Mouse (Mus musculus) bone marrow, adult 2 months (tissue): Measurements from ENCODE around the gene Baat. TPM values are rescaled to one million over a fixed set of nuclear protein-coding genes. Genes with fewer than 3 reads are reported as not detected.
"Not testable (repeated sequence)": the region's sequence is repeated elsewhere in the genome, so short reads cannot be mapped to it uniquely, and the experiment has no call there.

ENCODE experiments used
- H3K27ac ChIP-seq: fragments of 200-500 bp; 2 replicates; pipeline ENCODE4 v1.5.1; 2012; ENCODE audit warnings: low read depth, mild to moderate bottlenecking, control low read depth, inconsistent platforms, low read length; ENCODE audit not compliant: control insufficient read depth, poor library complexity, insufficient read depth
- H3K4me1 ChIP-seq: fragments of 200-500 bp; 2 replicates; pipeline ENCODE4 v1.6.1; 2011; ENCODE audit warnings: low read length; ENCODE audit not compliant: control insufficient read depth, insufficient read depth
- H3K4me3 ChIP-seq: fragments of 200-500 bp; replicated peaks from 2 replicates; pipeline ENCODE3; 2011; ENCODE audit warnings: mild to moderate bottlenecking, low read depth, low read length, control low read depth; ENCODE audit not compliant: control insufficient read depth
- CTCF ChIP-seq: fragments of 200-500 bp; IDR thresholded peaks from 2 replicates; pipeline ENCODE4 v1.5.1; 2011; ENCODE audit warnings: low read length, control low read depth; ENCODE audit not compliant: control insufficient read depth, insufficient read depth
- POLR2A ChIP-seq: fragments of 200-500 bp; IDR thresholded peaks from 2 replicates; pipeline ENCODE4 v1.6.1; 2011; ENCODE audit warnings: low read depth, mild to moderate bottlenecking, control low read depth, low read length, borderline replicate concordance; ENCODE audit not compliant: control insufficient read depth
- WGBS: fragments of 180-500 bp; shearing (Covaris S2); methylation state at CpG from one replicate; pipeline ENCODE4 v1.1.7; 2018; 5-methylcytosine and 5-hydroxymethylcytosine counted together
- polyA plus RNA-seq: library from polyadenylated mRNA; stranded (reverse); fragments of >200 nt; gene quantifications from 2 replicates; pipeline ENCODE4 v1.2.4, GENCODE M21; 2011; ENCODE audit warnings: low replicate concordance; ENCODE audit not compliant: missing spikeins, insufficient read depth, insufficient read length

Baat gene
- polyA plus RNA-seq, 1 experiment, result 1.8 TPM

GRCm38 (mm10) chr4:49535675-49536294 is 29.4 kb upstream of the Baat start:
- no peak for TF ChIP-seq POLR2A
- TF ChIP-seq CTCF, result no peak
- Histone ChIP-seq H3K4me1 (no peaks in the 10 kb centered on the region), H3K4me3 (no peak overlapping the region), H3K27ac (no peak overlapping the region)
- WGBS, result 78% methylated on average over 4 of the region's 4 CpGs

GRCm38 (mm10) chr4:49535036-49535435 is 28.7 kb upstream of the Baat start:
- Histone ChIP-seq H3K4me1 (no peaks in the 10 kb centered on the region), H3K4me3 (no peak overlapping the region), H3K27ac (no peak overlapping the region)
- TF ChIP-seq POLR2A (no peak), CTCF (no peak)
- WGBS, result 86% methylated on average over 3 of the region's 3 CpGs

- TF ChIP-seq CTCF (no peak), POLR2A (no peak)
- Histone ChIP-seq H3K27ac (no peak overlapping the region), H3K4me1 (no peaks in the 10 kb centered on the region; the same call in 1 of the 2 replicates), H3K4me3 (no peak overlapping the region)
- WGBS, result 89% methylated on average over 9 of the region's 9 CpGs
Observed at GRCm38 (mm10) chr4:49522576-49522975, 16.2 kb upstream of the Baat start.

DNA sequence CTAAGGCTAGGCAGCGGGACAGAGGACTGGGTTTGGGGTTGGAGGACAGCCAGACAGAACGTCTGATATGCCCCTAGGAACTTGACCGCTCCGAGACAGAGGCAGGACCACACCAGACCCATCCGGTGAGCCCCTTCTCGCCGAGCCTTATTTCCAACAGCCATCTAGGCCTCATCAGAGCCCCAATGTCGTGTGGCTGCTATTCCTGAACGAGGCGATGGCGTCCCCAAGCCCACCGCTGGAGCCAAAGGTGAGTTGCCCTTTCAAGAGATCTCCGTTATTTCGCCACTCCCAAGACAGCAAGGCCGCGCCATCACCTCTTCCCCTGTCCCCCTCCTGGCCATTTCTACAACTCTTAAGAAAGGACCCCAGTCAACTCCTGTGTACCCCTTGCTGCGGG is 15.0 kb upstream of the Baat start:
- H3K4me1 ChIP-seq, result no peaks in the 10 kb centered on the region; the same call in 1 of the 2 replicates
- peak overlapping the region; percentile 66 for H3K4me3 ChIP-seq
- no peak for TF ChIP-seq POLR2A
- 0 out of 2 replicates have a peak, but pooled peaks have one; percentile 11 for TF ChIP-seq CTCF
- 2% methylated on average over 17 of the region's 17 CpGs for whole genome bisulfite sequencing
- no peak overlapping the region for H3K27ac ChIP-seq

DNA sequence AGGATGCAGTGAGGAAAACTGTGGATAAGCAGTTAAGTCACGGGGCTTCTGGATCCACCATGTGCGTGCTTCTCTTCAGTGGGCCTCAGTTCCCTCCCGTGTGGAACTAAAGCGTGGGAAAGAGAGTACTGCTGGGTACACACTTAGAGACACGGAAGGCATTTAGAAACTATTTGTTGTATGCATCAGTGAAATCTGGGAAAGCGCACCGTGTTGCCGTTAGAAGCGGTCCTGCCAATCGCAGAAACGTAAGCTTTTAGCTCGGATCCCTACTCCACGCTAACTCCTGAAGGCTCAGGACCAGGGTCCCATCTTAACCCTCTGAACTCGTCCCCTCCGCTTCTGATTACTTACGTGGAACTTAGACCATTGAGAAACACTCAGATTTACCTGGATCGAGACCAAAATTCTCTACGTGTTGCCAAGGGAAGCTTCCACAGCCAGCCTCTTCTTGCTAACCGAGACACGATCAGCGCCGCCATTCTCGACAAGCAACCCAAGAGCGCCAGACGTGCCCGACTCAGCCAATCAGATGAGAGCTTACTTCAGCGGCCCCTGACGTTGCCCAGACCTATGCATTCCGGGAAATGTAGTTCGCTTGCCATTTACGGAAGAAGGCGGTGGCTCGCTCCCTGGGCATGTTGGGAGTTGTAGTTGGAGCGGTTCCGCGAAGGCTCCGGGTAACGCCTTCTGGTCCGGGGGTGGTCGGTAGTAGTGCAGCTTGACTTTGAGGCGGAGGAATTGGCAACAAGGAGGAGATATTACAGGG is 14.4 kb upstream of the Baat start, which contains the start of the genes Mrpl50 and Zfp189:
Gene Mrpl50 (minus strand): TSS at position 522 of the 769 bp plus-strand sequence.
Gene Zfp189 (plus strand): TSS at position 605 of the 769 bp plus-strand sequence.
- TF ChIP-seq CTCF (no peak; the same call in 1 of the 2 replicates), POLR2A (peak; percentile 62; the same call in 1 of the 2 replicates)
- Histone ChIP-seq H3K4me3 (peak within 1 kb of the TSS; percentile 66), H3K4me1 (no peaks in the 10 kb centered on the region; the same call in 1 of the 2 replicates), H3K27ac (peak within 1 kb of the TSS; percentile 14)
- under 1% methylated on average over 41 of the region's 41 CpGs for WGBS

GRCm38 (mm10) chr4:49519476-49519875 is 13.1 kb upstream of the Baat start:
- no peak for TF ChIP-seq POLR2A
- Histone ChIP-seq H3K4me3 (no peak overlapping the region), H3K27ac (no peak overlapping the region), H3K4me1 (no peaks in the 10 kb centered on the region; the same call in 1 of the 2 replicates)
- WGBS, result 76% methylated on average over 5 of the region's 5 CpGs

DNA sequence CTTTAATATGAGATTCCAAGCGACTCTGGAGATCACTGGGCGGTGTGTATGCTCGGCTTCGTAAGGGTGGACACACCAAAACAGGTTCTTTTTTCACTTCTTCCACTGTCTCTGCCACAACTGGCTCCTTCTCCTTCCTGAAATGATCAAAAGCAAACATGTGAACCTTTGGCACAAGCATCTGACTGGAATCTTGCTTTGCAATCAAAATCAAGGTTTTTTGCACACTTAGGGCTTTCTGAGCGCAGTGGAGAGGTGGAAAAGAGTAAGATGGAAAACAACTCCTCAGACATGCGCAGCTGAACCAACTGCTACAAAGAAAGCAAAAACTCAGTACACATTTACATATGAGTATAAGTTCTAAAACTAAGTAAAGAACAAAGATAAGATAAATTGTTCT is 8.1 kb upstream of the Baat start:
- TF ChIP-seq CTCF, result no peak
- no peak for TF ChIP-seq POLR2A

DNA sequence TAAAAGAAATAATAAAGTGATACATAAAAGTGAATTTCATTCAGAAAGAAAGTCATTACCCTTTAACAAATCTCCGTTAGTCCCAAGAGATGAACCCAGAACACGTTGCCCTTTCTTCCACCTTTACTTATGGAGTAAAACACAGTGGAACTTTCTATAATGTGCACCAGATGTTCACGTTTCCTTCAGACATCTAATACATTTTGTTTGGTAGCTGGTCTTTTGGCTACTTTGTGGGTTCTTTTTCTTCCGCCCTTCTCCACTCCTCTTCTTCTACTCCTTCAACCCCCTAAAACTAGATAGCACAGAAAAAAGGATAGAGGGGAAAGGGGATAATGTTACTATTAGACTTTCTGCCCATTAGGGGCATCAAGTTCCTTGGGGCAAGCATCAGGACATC is 6.3 kb upstream of the Baat start:
- no peak overlapping the region for H3K4me3 ChIP-seq
- no peak for TF ChIP-seq CTCF
- no peak for TF ChIP-seq POLR2A
- H3K27ac ChIP-seq, result no peak overlapping the region
- H3K4me1 ChIP-seq, result no peaks in the 10 kb centered on the region; the same call in 1 of the 2 replicates
- 91% methylated on average over 4 of the region's 4 CpGs for WGBS

More for the DNA sequence above, 8.1 kb upstream of the Baat start:
- Histone ChIP-seq H3K27ac (no peak overlapping the region), H3K4me1 (no peaks in the 10 kb centered on the region; the same call in 1 of the 2 replicates), H3K4me3 (no peak overlapping the region)
- WGBS, result 87% methylated on average over 6 of the region's 6 CpGs

DNA sequence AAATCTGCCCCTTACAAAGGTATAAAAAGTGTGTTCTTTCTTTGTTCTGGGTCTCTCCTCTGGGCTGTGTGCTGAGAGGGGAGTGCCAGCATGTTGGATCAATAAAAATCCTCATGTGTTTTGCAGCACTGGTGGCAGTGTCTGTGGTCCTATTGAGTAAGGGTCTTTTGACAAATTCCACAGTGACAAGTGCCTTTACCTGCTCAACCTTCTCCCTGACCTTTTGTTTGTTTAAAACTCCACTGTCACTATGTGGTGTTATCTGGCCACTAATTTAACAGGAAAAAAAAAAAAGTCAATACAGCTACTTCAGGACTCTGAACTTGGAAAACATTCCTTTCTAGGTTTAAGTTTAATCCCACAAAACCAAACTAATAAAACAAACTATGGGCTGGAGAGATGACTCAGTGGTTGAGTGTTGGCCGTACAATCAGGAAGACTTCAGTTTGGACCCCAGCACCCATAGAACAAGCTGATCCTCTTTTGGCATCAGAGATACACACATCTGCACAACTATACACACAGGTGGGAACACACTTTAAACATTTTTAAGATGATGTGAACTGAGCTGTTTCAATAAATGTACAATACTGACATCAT is 4.0 kb upstream of the Baat start:
- 86% methylated on average over 1 of the region's 1 CpGs for WGBS
- H3K4me1 ChIP-seq, H3K27ac ChIP-seq, H3K4me3 ChIP-seq: not testable (repeated sequence)
